Mouse (Mus musculus): ENCODE measurements around the gene Gdf1. TPM values are rescaled to one million over a fixed set of nuclear protein-coding genes. Genes with fewer than 3 reads are reported as not detected.
A peak's percentile ranks its signal among the peaks of the same experiment; 100 is the strongest.

Gdf1 gene
- polyA plus RNA-seq, 1 experiment from 2014 or later: 9.5 TPM

GRCm38 (mm10) chr8:70340659-70341058 is 11.0 kb downstream of the Gdf1 start:
- peaks cover 51% of the 10 kb centered on the region for H3K36me3 ChIP-seq (ENCODE audit: control insufficient read depth, insufficient read depth, low read length)
- no peak overlapping the region for H3K4me3 ChIP-seq (ENCODE audit: low read length)
- no peak overlapping the region for H3K27ac ChIP-seq (ENCODE audit: low read depth, low read length)
- no peak overlapping the region for H3K9ac ChIP-seq (ENCODE audit: low read depth, low read length)
- no peak for ATAC-seq
- 87% methylated on average over 7 of the region's 7 CpGs for WGBS
- H3K4me2 ChIP-seq (ENCODE audit: low read length): no peak overlapping the region
- no peaks in the 10 kb centered on the region for H3K27me3 ChIP-seq (replicated peaks; ENCODE audit: control insufficient read depth, insufficient read depth, low read length)
- no peaks in the 10 kb centered on the region for H3K9me3 ChIP-seq (ENCODE audit: control insufficient read depth, low read length)
- H3K4me1 ChIP-seq (ENCODE audit: control insufficient read depth, insufficient read depth, low read depth, low read length): no peaks in the 10 kb centered on the region

DNA sequence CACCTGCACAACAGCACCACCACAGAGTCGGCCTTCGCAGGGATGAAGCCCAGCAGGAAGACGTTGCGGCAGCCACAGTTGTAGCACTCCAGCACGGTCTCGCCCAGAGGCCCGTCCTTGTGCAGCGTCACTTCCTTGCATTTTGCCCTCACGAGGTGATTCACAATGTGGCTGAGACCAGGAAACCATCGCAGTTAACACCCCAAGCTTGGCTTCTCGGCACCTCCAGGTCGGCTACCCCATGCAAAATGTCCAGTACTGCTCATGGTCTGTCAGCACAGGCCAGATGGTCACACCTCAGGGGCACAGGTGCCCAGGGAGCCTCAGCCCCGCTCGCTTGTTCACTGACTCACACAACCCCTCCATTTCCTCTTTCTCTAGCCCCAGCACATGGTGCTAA is 12.4 kb downstream of the Gdf1 start:
- peaks cover 41% of the 10 kb centered on the region for H3K36me3 ChIP-seq (ENCODE audit: control insufficient read depth, insufficient read depth, low read length)

GRCm38 (mm10) chr8:70343076-70343475 is 13.5 kb downstream of the Gdf1 start:
- no peak for ATAC-seq
- peaks cover 30% of the 10 kb centered on the region for H3K36me3 ChIP-seq (ENCODE audit: control insufficient read depth, insufficient read depth, low read length)
- H3K9me3 ChIP-seq (ENCODE audit: control insufficient read depth, low read length): no peaks in the 10 kb centered on the region
- H3K27me3 ChIP-seq (replicated peaks; ENCODE audit: control insufficient read depth, insufficient read depth, low read length): no peaks in the 10 kb centered on the region
- no peaks in the 10 kb centered on the region for H3K4me1 ChIP-seq (ENCODE audit: control insufficient read depth, insufficient read depth, low read depth, low read length)
- no peak overlapping the region for H3K4me3 ChIP-seq (ENCODE audit: low read length)
- H3K4me2 ChIP-seq (ENCODE audit: low read length): no peak overlapping the region
- no peak overlapping the region for H3K9ac ChIP-seq (ENCODE audit: low read depth, low read length)
- 77% methylated on average over 7 of the region's 7 CpGs for WGBS
- H3K27ac ChIP-seq (ENCODE audit: low read depth, low read length): no peak overlapping the region

More for the DNA sequence above, 12.4 kb downstream of the Gdf1 start:
- no peak overlapping the region for H3K9ac ChIP-seq (ENCODE audit: low read depth, low read length)
- WGBS: 93% methylated on average over 14 of the region's 14 CpGs
- H3K27ac ChIP-seq (ENCODE audit: low read depth, low read length): no peak overlapping the region
- H3K4me1 ChIP-seq (ENCODE audit: control insufficient read depth, insufficient read depth, low read depth, low read length): no peaks in the 10 kb centered on the region
- no peaks in the 10 kb centered on the region for H3K27me3 ChIP-seq (replicated peaks; ENCODE audit: control insufficient read depth, insufficient read depth, low read length)
- H3K4me2 ChIP-seq (ENCODE audit: low read length): no peak overlapping the region
- H3K9me3 ChIP-seq (ENCODE audit: control insufficient read depth, low read length): no peaks in the 10 kb centered on the region
- ATAC-seq: no peak
- H3K4me3 ChIP-seq (ENCODE audit: low read length): no peak overlapping the region

DNA sequence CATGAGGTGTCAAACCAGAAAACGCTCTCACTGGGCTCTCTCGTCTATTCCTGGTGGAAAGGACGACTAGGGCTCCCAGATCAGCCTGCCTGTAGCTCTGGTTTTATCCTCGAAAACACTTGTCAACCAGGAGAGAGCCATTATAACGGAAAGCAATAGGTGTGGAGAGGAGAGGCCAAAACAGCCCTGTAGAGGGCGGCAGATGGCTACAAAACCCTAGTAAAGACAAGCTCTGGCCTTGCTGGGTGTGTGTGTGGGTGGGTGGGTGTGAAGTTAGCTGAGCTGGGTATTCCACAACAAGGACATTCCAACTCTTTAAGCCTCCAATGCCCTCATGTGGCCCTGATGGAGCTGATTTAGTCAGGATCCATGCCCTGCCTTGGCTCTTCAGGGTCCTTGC is 14.1 kb downstream of the Gdf1 start:
- H3K4me1 ChIP-seq (ENCODE audit: control insufficient read depth, insufficient read depth, low read depth, low read length): no peaks in the 10 kb centered on the region
- H3K4me2 ChIP-seq (ENCODE audit: low read length): no peak overlapping the region
- WGBS: 59% methylated on average over 6 of the region's 6 CpGs
- ATAC-seq: peak; percentile 60; the same call in 1 of the 2 replicates
- H3K9ac ChIP-seq (ENCODE audit: low read depth, low read length): no peak overlapping the region
- no peak overlapping the region for H3K27ac ChIP-seq (ENCODE audit: low read depth, low read length)
- H3K9me3 ChIP-seq (ENCODE audit: control insufficient read depth, low read length): no peaks in the 10 kb centered on the region
- H3K4me3 ChIP-seq (ENCODE audit: low read length): no peak overlapping the region
- H3K27me3 ChIP-seq (replicated peaks; ENCODE audit: control insufficient read depth, insufficient read depth, low read length): no peaks in the 10 kb centered on the region
- H3K36me3 ChIP-seq (ENCODE audit: control insufficient read depth, insufficient read depth, low read length): peaks cover 25% of the 10 kb centered on the region

GRCm38 (mm10) chr8:70344279-70344678 is 14.7 kb downstream of the Gdf1 start:
- Histone ChIP-seq H3K4me3 (ENCODE audit: low read length) (no peak overlapping the region), H3K27ac (ENCODE audit: low read depth, low read length) (no peak overlapping the region), H3K9ac (ENCODE audit: low read depth, low read length) (no peak overlapping the region; the same call in 1 of the 2 replicates), H3K4me1 (ENCODE audit: control insufficient read depth, insufficient read depth, low read depth, low read length) (peaks cover 5% of the 10 kb centered on the region; the same call in 1 of the 2 replicates), H3K27me3 (replicated peaks; ENCODE audit: control insufficient read depth, insufficient read depth, low read length) (no peaks in the 10 kb centered on the region), H3K9me3 (ENCODE audit: control insufficient read depth, low read length) (no peaks in the 10 kb centered on the region), H3K36me3 (ENCODE audit: control insufficient read depth, insufficient read depth, low read length) (peaks cover 22% of the 10 kb centered on the region), H3K4me2 (ENCODE audit: low read length) (no peak overlapping the region)
- WGBS: 89% methylated on average over 2 of the region's 2 CpGs
- ATAC-seq: no peak

GRCm38 (mm10) chr8:70347443-70347842 is 17.8 kb downstream of the Gdf1 start:
- Histone ChIP-seq H3K27me3 (replicated peaks; ENCODE audit: control insufficient read depth, insufficient read depth, low read length) (no peaks in the 10 kb centered on the region), H3K4me3 (ENCODE audit: low read length) (no peak overlapping the region), H3K36me3 (ENCODE audit: control insufficient read depth, insufficient read depth, low read length) (peaks cover 2% of the 10 kb centered on the region; the same call in 1 of the 2 replicates), H3K4me1 (ENCODE audit: control insufficient read depth, insufficient read depth, low read depth, low read length) (peaks cover 31% of the 10 kb centered on the region), H3K9me3 (ENCODE audit: control insufficient read depth, low read length) (no peaks in the 10 kb centered on the region), H3K9ac (ENCODE audit: low read depth, low read length) (no peak overlapping the region), H3K27ac (ENCODE audit: low read depth, low read length) (no peak overlapping the region), H3K4me2 (ENCODE audit: low read length) (no peak overlapping the region)
- 85% methylated on average over 4 of the region's 4 CpGs for WGBS
- no peak for ATAC-seq

- H3K4me3 ChIP-seq (ENCODE audit: low read length): no peak overlapping the region
- no peak overlapping the region for H3K4me2 ChIP-seq (ENCODE audit: low read length)
- no peak overlapping the region for H3K27ac ChIP-seq (ENCODE audit: low read depth, low read length)
- peaks cover 2% of the 10 kb centered on the region; the same call in 1 of the 2 replicates for H3K36me3 ChIP-seq (ENCODE audit: control insufficient read depth, insufficient read depth, low read length)
- 80% methylated on average over 1 of the region's 1 CpGs for WGBS
- peaks cover 31% of the 10 kb centered on the region for H3K4me1 ChIP-seq (ENCODE audit: control insufficient read depth, insufficient read depth, low read depth, low read length)
- H3K9me3 ChIP-seq (ENCODE audit: control insufficient read depth, low read length): no peaks in the 10 kb centered on the region
- ATAC-seq: no peak
- no peak overlapping the region for H3K9ac ChIP-seq (ENCODE audit: low read depth, low read length)
- no peaks in the 10 kb centered on the region for H3K27me3 ChIP-seq (replicated peaks; ENCODE audit: control insufficient read depth, insufficient read depth, low read length)
Observed at GRCm38 (mm10) chr8:70347860-70348420, 18.3 kb downstream of the Gdf1 start.

GRCm38 (mm10) chr8:70351035-70351999 is 21.7 kb downstream of the Gdf1 start:
- peak overlapping the region; percentile 100 for H3K4me2 ChIP-seq (ENCODE audit: low read length)
- H3K9ac ChIP-seq (ENCODE audit: low read depth, low read length): peak overlapping the region; percentile 98
- no peaks in the 10 kb centered on the region for H3K9me3 ChIP-seq (ENCODE audit: control insufficient read depth, low read length)
- H3K27ac ChIP-seq (ENCODE audit: low read depth, low read length): no peak overlapping the region
- H3K4me3 ChIP-seq (ENCODE audit: low read length): peak overlapping the region; percentile 100
- peaks cover 2% of the 10 kb centered on the region; the same call in 1 of the 2 replicates for H3K36me3 ChIP-seq (ENCODE audit: control insufficient read depth, insufficient read depth, low read length)
- H3K4me1 ChIP-seq (ENCODE audit: control insufficient read depth, insufficient read depth, low read depth, low read length): peaks cover 36% of the 10 kb centered on the region
- ATAC-seq: no peak
- no peaks in the 10 kb centered on the region for H3K27me3 ChIP-seq (replicated peaks; ENCODE audit: control insufficient read depth, insufficient read depth, low read length)
- WGBS: 57% methylated on average over 15 of the region's 15 CpGs

- WGBS: 26% methylated on average over 3 of the region's 3 CpGs
- Histone ChIP-seq H3K27me3 (replicated peaks; ENCODE audit: control insufficient read depth, insufficient read depth, low read length) (no peaks in the 10 kb centered on the region), H3K4me3 (ENCODE audit: low read length) (peak overlapping the region; percentile 100), H3K4me2 (ENCODE audit: low read length) (peak overlapping the region; percentile 100), H3K4me1 (ENCODE audit: control insufficient read depth, insufficient read depth, low read depth, low read length) (peaks cover 36% of the 10 kb centered on the region), H3K9me3 (ENCODE audit: control insufficient read depth, low read length) (no peaks in the 10 kb centered on the region), H3K9ac (ENCODE audit: low read depth, low read length) (peak overlapping the region; percentile 98), H3K36me3 (ENCODE audit: control insufficient read depth, insufficient read depth, low read length) (peaks cover 2% of the 10 kb centered on the region; the same call in 1 of the 2 replicates), H3K27ac (ENCODE audit: low read depth, low read length) (no peak overlapping the region)
- ATAC-seq: no peak
Observed at GRCm38 (mm10) chr8:70352000-70352384, 22.4 kb downstream of the Gdf1 start.
